8 mouse cellular contexts compared by ENCODE assay signal in genomic region chr9:58823139-58823917, GRCm38 (mm10). TPM values are rescaled to one million over a fixed set of nuclear protein-coding genes. Genes with fewer than 3 reads are reported as not detected.
DNase-seq lines count a peak whose midpoint lies in the region; ATAC-seq and TF ChIP-seq lines count a peak whose summit lies in the region.

TSS of gene Hcn4 (plus strand) at chr9:58823412.

- peak; percentile 58 for ATAC-seq in hindbrain, embryonic 11.5 days (ENCODE audit: low FRiP score)
- no peak for ATAC-seq in liver, postnatal 0 days

- no peaks in the 10 kb centered on the region; the same call in 1 of the 2 replicates for H3K27me3 ChIP-seq in heart, adult 2 months (ENCODE audit: control insufficient read depth, insufficient read depth, low read length)
- H3K27me3 ChIP-seq in hindbrain, embryonic 11.5 days (ENCODE audit: control insufficient read depth, insufficient read depth, low read length): peaks cover 22% of the 10 kb centered on the region
- H3K27me3 ChIP-seq in liver, postnatal 0 days (ENCODE audit: insufficient read depth, low read length): peaks cover 70% of the 10 kb centered on the region

- H3K4me3 ChIP-seq in heart, adult 2 months: peak within 1 kb of the TSS; percentile 62
- peak within 1 kb of the TSS; percentile 74 for H3K4me3 ChIP-seq in hindbrain, embryonic 11.5 days (ENCODE audit: low read depth, low read length)
- peak within 1 kb of the TSS; percentile 47 for H3K4me3 ChIP-seq in liver, postnatal 0 days (ENCODE audit: low read depth, low read length)

- TF ChIP-seq CTCF in heart, adult 2 months (IDR thresholded peaks at IDR 0.05): no peak
- TF ChIP-seq CTCF in liver, postnatal 0 days (IDR thresholded peaks at IDR 0.05; ENCODE audit: low read depth): no peak

- intact Hi-C loops in heart, adult 2 months (cut with DNase I): no loop called here
- intact Hi-C loops in gastrocnemius, postnatal 36 days (cut with DNase I): no loop called here

- H3K9ac ChIP-seq in heart, adult 2 months (ENCODE audit: low read depth, low read length): peak within 1 kb of the TSS; percentile 83
- H3K9ac ChIP-seq in hindbrain, embryonic 11.5 days (ENCODE audit: low read depth, low read length): peak within 1 kb of the TSS; percentile 67
- no peak within 1 kb of the TSS for H3K9ac ChIP-seq in liver, postnatal 0 days (replicated peaks)

- TF ChIP-seq EP300 in heart, adult 2 months (IDR thresholded peaks at IDR 0.05; ENCODE audit: insufficient read depth, low read depth, low read length): no peak
- no peak for TF ChIP-seq EP300 in liver, postnatal 0 days (IDR thresholded peaks at IDR 0.05; ENCODE audit: low read depth)

- no peaks in the 10 kb centered on the region for H3K36me3 ChIP-seq in heart, adult 2 months (ENCODE audit: control insufficient read depth, insufficient read depth, low read length)
- H3K36me3 ChIP-seq in hindbrain, embryonic 11.5 days (ENCODE audit: control insufficient read depth, insufficient read depth, low read length): no peaks in the 10 kb centered on the region
- H3K36me3 ChIP-seq in liver, postnatal 0 days (replicated peaks; ENCODE audit: insufficient read depth, low read length): no peaks in the 10 kb centered on the region

- H3K79me2 ChIP-seq in heart, adult 2 months (replicated peaks; ENCODE audit: control insufficient read depth, insufficient read depth, low read length): no peaks in the 10 kb centered on the region

- H3K4me2 ChIP-seq in hindbrain, embryonic 11.5 days (replicated peaks; ENCODE audit: low read depth, low read length): peak within 1 kb of the TSS; percentile 95
- peak within 1 kb of the TSS; percentile 74 for H3K4me2 ChIP-seq in liver, postnatal 0 days (ENCODE audit: low read depth, low read length)

- no peaks in the 10 kb centered on the region for H3K9me3 ChIP-seq in hindbrain, embryonic 11.5 days (ENCODE audit: control insufficient read depth, low read length)
- no peaks in the 10 kb centered on the region for H3K9me3 ChIP-seq in liver, postnatal 0 days (ENCODE audit: low read length)

- H3K4me1 ChIP-seq in heart, adult 2 months (ENCODE audit: control insufficient read depth, insufficient read depth, low read length): no peaks in the 10 kb centered on the region
- H3K4me1 ChIP-seq in hindbrain, embryonic 11.5 days (replicated peaks; ENCODE audit: control insufficient read depth, insufficient read depth, low read length): peaks cover 6% of the 10 kb centered on the region; the same call in 1 of the 2 replicates
- H3K4me1 ChIP-seq in liver, postnatal 0 days (ENCODE audit: insufficient read depth): peaks cover 14% of the 10 kb centered on the region

- H3K27ac ChIP-seq in heart, adult 2 months: peak within 1 kb of the TSS; percentile 15; the same call in 1 of the 2 replicates
- H3K27ac ChIP-seq in hindbrain, embryonic 11.5 days (ENCODE audit: low read depth, low read length): peak within 1 kb of the TSS; percentile 92
- no peak within 1 kb of the TSS for H3K27ac ChIP-seq in liver, postnatal 0 days (ENCODE audit: low read depth)

- WGBS in heart, adult 2 months: under 1% methylated on average over 80 of the region's 95 CpGs
- under 1% methylated on average over 65 of the region's 95 CpGs for WGBS in hindbrain, embryonic 11.5 days
- WGBS in liver, postnatal 0 days (ENCODE audit: insufficient replicate concordance): under 1% methylated on average over 62 of the region's 95 CpGs

- no peak for DNase-seq in heart, adult 2 months
- DNase-seq in heart, adult 9 months (ENCODE audit: low spot score in 2 of 2): no peak
- DNase-seq in thymus, postnatal 14 days: peak; percentile 6
- no peak for DNase-seq in thymus, postnatal 36 days
- DNase-seq in hindbrain, embryonic 11.5 days (ENCODE audit: low spot score): peak; percentile 71
- DNase-seq in liver, postnatal 0 days: no peak
- DNase-seq in spleen, adult 12 weeks (ENCODE audit: low spot score): no peak
- DNase-seq in gastrocnemius, postnatal 36 days: no peak

- TF ChIP-seq POLR2A in heart, adult 2 months (IDR thresholded peaks at IDR 0.05; ENCODE audit: insufficient read depth, low read depth, low read length): no peak

RNA-seq across cellular contexts. Expression of gene Hcn4, which starts in this region (rescaled TPM):
- 1 to 10 TPM; 8.1 to 9.1 TPM for total RNA-seq in heart, adult 2 months (2021)
- polyA plus RNA-seq in heart, adult 2 months (2012; rRNA removed): 6.1 and 7.7 TPM in 2 replicates
- 1.3 and 1.5 TPM in 2 replicates for polyA plus RNA-seq in hindbrain, embryonic 11.5 days (2014; fragmentation: Nextera tagmentation; extraction: Ambion mirVana)
- polyA plus RNA-seq in liver, postnatal 0 days (2015; fragmentation: Nextera tagmentation; extraction: Ambion mirVana): not detected in 2 replicates
- total RNA-seq in gastrocnemius, postnatal 36 days (2021): 1 to 10 TPM; 1.4 to 1.8 TPM

Comparison
In these comparisons a context has a peak if more than half of its experiments do, and no peak if none do; other contexts are left out.
1. DNase-seq: peak in thymus, postnatal 14 days (single experiment) and hindbrain, embryonic 11.5 days (single experiment); none in heart, adult 2 months (0 of 2), heart, adult 9 months (0 of 2), thymus, postnatal 36 days (0 of 2), liver, postnatal 0 days (single experiment), spleen, adult 12 weeks (single experiment) and gastrocnemius, postnatal 36 days (0 of 2).
2. Peak in every context shown above with its lines, with median percentiles within 50 percentile points of each other: H3K4me3 ChIP-seq.